Mouse (Mus musculus) lung, adult 2 months (tissue): Measurements from ENCODE around the gene Tjp1.

ENCODE experiments used
- CTCF ChIP-seq: fragments of 200-500 bp; IDR thresholded peaks from 2 replicates; pipeline ENCODE4 v1.5.1; 2011; ENCODE audit warnings: mild to moderate bottlenecking, low read length, control low read depth; ENCODE audit not compliant: insufficient read depth
- POLR2A ChIP-seq: fragments of 200-500 bp; IDR thresholded peaks from 2 replicates; pipeline ENCODE4 v1.6.1; 2011; ENCODE audit warnings: low read depth, mild to moderate bottlenecking, control low read depth, low read length, borderline replicate concordance; ENCODE audit errors: extremely low read depth

- TF ChIP-seq POLR2A, result no peak
- no peak for TF ChIP-seq CTCF
These were observed 10.7 kb downstream of the Tjp1 start for GRCm38 (mm10) chr7:65516903-65517302.
